Mouse (Mus musculus) lung, adult 2 months (tissue): ENCODE measurements around the gene Inppl1. TPM values are rescaled to one million over a fixed set of nuclear protein-coding genes. Genes with fewer than 3 reads are reported as not detected.

Experiments
- DNase-seq: peaks from one replicate; pipeline ENCODE4 v3.0.0; 2022
- H3K4me1 ChIP-seq: fragments of 200-500 bp; 2 replicates; pipeline ENCODE4 v1.6.1; 2011; ENCODE audit warnings: low read length; ENCODE audit not compliant: control insufficient read depth, insufficient read depth
- H3K4me3 ChIP-seq: fragments of 200-500 bp; replicated peaks from 2 replicates; pipeline ENCODE3; 2011; ENCODE audit warnings: low read depth, mild to moderate bottlenecking, control low read depth, low read length; ENCODE audit errors: extremely low read depth
- CTCF ChIP-seq: fragments of 200-500 bp; IDR thresholded peaks from 2 replicates; pipeline ENCODE4 v1.5.1; 2011; ENCODE audit warnings: mild to moderate bottlenecking, low read length, control low read depth; ENCODE audit not compliant: insufficient read depth
- POLR2A ChIP-seq: fragments of 200-500 bp; IDR thresholded peaks from 2 replicates; pipeline ENCODE4 v1.6.1; 2011; ENCODE audit warnings: low read depth, mild to moderate bottlenecking, control low read depth, low read length, borderline replicate concordance; ENCODE audit errors: extremely low read depth
- WGBS: fragments of 180-500 bp; shearing (Covaris S2); methylation state at CpG from one replicate; pipeline ENCODE4 v1.1.7; 2018; 5-methylcytosine and 5-hydroxymethylcytosine counted together
- polyA plus RNA-seq: library from polyadenylated mRNA; depleted of rRNA; stranded (reverse); fragments of >200 nt; gene quantifications from 2 replicates; pipeline ENCODE4 v1.2.3, GENCODE M21; 2012

The Inppl1 gene
- polyA plus RNA-seq, 1 experiment, result 84.3 TPM

DNA sequence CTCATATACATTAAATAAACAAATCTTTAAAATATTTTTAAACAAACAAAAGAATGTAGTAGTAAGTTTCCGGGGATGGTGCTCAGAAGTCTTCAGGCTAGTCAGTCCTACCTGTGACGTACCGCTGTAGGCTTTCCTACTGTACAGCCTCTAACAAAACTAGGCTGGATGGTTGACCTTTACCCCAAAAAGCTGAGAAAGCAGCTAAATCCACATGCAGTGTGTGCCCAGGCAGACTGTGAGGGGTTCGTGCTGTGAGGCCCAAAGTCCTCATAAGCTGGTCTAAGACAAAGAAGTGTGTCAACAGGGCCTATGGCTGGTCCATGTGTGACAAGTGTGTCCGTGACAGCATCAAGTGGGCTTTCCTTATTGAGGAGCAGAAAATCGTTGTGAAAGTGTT lies 14.8 kb upstream of the Inppl1 start:
- no peak for TF ChIP-seq POLR2A
- no peak for TF ChIP-seq CTCF
- H3K4me3 ChIP-seq, result no peak overlapping the region
- DNase-seq, result no peak
- H3K4me1 ChIP-seq, result no peaks in the 10 kb centered on the region
- WGBS, result 75% methylated on average over 6 of the region's 6 CpGs

DNA sequence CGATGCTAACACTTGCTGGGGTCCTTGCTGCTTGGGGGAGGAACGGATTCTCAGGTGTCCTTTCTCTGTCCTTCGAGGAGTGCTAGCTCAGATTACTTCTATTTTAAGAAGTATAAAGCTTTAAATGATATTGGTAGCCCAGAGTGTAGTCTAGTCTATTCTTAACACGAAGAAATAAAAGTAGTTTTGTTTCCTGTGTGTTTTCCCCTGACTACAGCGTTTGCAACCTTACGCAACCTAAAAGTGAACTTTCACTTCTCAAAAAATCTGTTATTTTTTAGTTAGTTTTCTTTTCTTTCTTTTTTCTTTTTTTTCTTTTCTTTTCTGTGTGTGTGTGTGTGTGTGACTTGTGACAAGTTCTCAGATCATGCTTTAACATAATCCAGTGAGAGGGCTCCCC lies 13.7 kb upstream of the Inppl1 start:
- no peak for DNase-seq
- Histone ChIP-seq H3K4me3 (no peak overlapping the region), H3K4me1 (no peaks in the 10 kb centered on the region)
- TF ChIP-seq CTCF (no peak), POLR2A (no peak)
- WGBS, result 66% methylated on average over 6 of the region's 6 CpGs

- no peak for DNase-seq
- H3K4me3 ChIP-seq, result no peak overlapping the region
- no peaks in the 10 kb centered on the region for H3K4me1 ChIP-seq
- TF ChIP-seq POLR2A (no peak), CTCF (no peak)
- 69% methylated on average over 1 of the region's 1 CpGs for WGBS
Measured at GRCm38 (mm10) chr7:101847934-101848333, 9.9 kb upstream of the Inppl1 start.

GRCm38 (mm10) chr7:101844186-101844585 lies 6.2 kb upstream of the Inppl1 start:
- no peak for TF ChIP-seq POLR2A
- no peak for TF ChIP-seq CTCF
- WGBS, result 59% methylated on average over 6 of the region's 6 CpGs
- DNase-seq, result no peak
- Histone ChIP-seq H3K4me3 (no peak overlapping the region), H3K4me1 (no peaks in the 10 kb centered on the region)

GRCm38 (mm10) chr7:101837154-101837605 lies 849 bp downstream of the Inppl1 start:
- Histone ChIP-seq H3K4me1 (no peaks in the 10 kb centered on the region; the same call in 1 of the 2 replicates), H3K4me3 (peak overlapping the region; percentile 95)
- no peak for DNase-seq
- WGBS, result under 1% methylated on average over 20 of the region's 20 CpGs
- TF ChIP-seq CTCF, result no peak
- TF ChIP-seq POLR2A, result no peak

- peak overlapping the region; percentile 95 for H3K4me3 ChIP-seq
- TF ChIP-seq POLR2A, result no peak
- TF ChIP-seq CTCF, result no peak
- peak; percentile 61 for DNase-seq
- under 1% methylated on average over 63 of the region's 63 CpGs for WGBS
- no peaks in the 10 kb centered on the region; the same call in 1 of the 2 replicates for H3K4me1 ChIP-seq
Measured at GRCm38 (mm10) chr7:101836271-101837153, 1.5 kb downstream of the Inppl1 start.

DNA sequence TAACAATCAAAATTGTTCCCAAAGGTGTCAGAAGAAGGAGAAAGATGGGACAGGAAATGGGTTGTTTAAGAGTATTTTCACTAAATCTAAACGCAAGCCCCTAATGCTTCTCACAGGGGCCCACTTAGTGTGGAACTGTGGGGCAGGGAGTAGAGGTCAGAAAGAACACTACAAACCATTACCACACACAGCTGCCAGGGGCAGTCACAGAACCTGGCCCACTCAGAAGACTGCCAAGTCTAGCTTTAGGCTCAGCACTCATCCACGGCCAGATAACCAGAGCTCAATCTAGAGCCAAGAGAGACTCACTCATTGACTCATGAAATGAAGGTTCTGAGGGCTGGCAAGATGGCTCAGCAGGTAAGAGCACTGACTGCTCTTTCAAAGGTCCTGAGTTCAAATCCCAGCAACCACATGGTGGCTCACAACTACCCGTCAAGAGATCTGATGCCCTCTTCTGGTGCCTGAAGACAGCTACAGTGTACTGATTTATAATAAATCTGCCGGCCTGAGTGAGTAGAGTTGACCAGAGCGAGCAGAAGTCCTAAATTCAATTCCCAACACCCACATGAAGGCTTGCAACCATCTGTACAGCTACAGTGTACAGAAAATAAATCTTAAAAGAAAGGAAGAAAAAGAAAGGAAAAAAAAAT lies 2.4 kb downstream of the Inppl1 start:
- no peak overlapping the region for H3K4me3 ChIP-seq
- 33% methylated on average over 5 of the region's 5 CpGs for WGBS
- no peaks in the 10 kb centered on the region; the same call in 1 of the 2 replicates for H3K4me1 ChIP-seq
- TF ChIP-seq POLR2A (no peak), CTCF (no peak)
- DNase-seq, result no peak

- 66% methylated on average over 3 of the region's 3 CpGs for WGBS
- Histone ChIP-seq H3K4me3 (no peak overlapping the region), H3K4me1 (no peaks in the 10 kb centered on the region; the same call in 1 of the 2 replicates)
- DNase-seq, result no peak
- TF ChIP-seq POLR2A, result no peak
Measured at GRCm38 (mm10) chr7:101834903-101835302, 3.1 kb downstream of the Inppl1 start.

- no peak for TF ChIP-seq CTCF
- DNase-seq, result no peak
- 71% methylated on average over 3 of the region's 3 CpGs for WGBS
- no peak overlapping the region for H3K4me3 ChIP-seq
- H3K4me1 ChIP-seq, result no peaks in the 10 kb centered on the region; the same call in 1 of the 2 replicates
Measured at GRCm38 (mm10) chr7:101833916-101834584, 4.0 kb downstream of the Inppl1 start.

- 77% methylated on average over 5 of the region's 5 CpGs for WGBS
- H3K4me3 ChIP-seq, result no peak overlapping the region
- no peak for DNase-seq
- no peaks in the 10 kb centered on the region; the same call in 1 of the 2 replicates for H3K4me1 ChIP-seq
- TF ChIP-seq CTCF, result no peak
- TF ChIP-seq POLR2A, result no peak
Measured at GRCm38 (mm10) chr7:101833352-101833751, 4.7 kb downstream of the Inppl1 start.
